Mouse (Mus musculus) hindlimb bud, embryonic 11.5 days (tissue): ENCODE measurements at regions not wholly inside any gene's neighbourhood (a gene's known extent, or its start where the extent isn't known, plus 50 kb on each side); places are given as distances from the start of the nearest gene placed in this dataset.

ENCODE experiments used
- DNase-seq: peaks from one replicate; pipeline ENCODE4 v3.0.0-alpha.2; 2012; ENCODE audit warnings: low read depth, low spot score; ENCODE audit errors: extremely low spot score

- DNase-seq, result no peak
Measured at GRCm38 (mm10) chr5:126019781-126020180, 488.2 kb downstream of the Tmem132b start.

DNA sequence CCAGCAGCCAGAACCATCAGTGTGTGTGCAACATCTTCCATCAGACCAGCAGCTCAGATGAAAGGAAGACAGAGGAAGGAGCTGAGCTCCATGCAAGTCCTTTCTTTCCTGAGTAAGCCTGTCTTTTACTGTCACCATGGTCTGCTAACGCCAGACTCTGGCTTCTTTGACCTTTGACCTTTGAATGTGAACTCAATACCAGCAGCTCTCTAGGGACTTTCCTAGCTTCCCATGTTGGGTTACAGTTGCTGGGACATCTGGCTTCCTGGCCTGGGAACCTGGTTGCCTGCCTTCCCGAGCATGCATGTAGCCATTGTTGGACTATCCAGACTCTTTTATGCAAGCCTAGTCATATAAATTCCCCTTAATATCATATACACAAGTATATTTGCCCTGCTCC is 492.3 kb downstream of the Tmem132b start:
- no peak for DNase-seq

DNA sequence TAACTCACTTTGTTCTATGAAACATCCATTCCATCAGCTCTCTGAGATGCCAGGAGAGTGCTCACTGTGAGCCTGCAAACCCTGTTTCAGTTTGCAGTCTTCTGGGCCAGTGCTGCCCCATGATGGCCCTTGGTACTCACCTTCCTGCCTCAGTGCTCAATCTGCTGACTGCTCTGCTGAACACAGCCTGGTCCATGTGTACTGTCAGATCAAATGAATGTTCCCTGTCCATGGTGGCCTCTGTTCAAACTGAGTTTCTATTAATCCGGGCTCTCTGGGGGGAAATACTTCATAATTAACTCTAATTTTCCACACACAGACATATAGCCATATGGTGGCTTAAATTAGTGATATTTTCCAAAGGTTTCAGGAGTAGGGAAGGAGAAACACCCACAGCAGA is 503.3 kb downstream of the Tmem132b start:
- no peak for DNase-seq

DNA sequence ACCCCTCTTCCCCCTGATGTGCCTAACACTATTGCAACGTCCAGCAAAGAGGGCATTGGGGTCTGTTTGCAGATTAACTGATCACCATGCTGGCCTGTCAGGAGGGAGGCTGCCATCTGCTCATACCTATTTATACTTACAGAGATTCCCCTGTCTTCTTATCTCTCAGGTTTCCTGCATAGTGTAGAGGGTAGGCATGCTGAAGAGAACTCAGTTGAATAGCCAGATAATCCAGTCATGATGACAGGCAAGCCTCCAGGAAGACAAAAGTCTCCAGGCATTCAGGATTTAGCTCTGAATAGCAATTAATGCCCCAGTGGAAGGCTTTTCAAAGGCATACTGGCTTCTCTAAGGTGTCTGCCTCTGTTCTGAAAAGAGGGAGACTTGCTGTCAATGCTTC is 505.1 kb downstream of the Tmem132b start:
- DNase-seq, result no peak

GRCm38 (mm10) chr5:126045761-126046160 is 514.2 kb downstream of the Tmem132b start:
- no peak for DNase-seq

DNA sequence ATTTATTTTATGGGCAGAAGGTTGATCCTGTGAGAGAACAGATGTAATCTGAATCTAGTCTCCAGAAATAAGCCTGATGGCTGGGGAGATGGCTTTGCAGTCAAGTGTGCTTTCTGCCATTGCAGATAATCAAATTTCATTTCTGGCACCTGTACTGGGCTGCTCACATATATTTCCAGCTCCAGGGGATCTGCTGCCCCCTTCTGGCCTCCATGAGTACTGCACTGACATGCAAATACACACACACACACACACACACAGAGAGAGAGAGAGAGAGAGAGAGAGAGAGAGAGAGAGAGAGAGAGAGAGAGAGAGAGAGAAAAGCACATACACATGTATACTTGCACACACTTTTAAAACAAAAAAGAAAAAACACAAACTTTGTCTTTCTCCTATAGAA is 532.1 kb downstream of the Tmem132b start:
- DNase-seq, result no peak

DNA sequence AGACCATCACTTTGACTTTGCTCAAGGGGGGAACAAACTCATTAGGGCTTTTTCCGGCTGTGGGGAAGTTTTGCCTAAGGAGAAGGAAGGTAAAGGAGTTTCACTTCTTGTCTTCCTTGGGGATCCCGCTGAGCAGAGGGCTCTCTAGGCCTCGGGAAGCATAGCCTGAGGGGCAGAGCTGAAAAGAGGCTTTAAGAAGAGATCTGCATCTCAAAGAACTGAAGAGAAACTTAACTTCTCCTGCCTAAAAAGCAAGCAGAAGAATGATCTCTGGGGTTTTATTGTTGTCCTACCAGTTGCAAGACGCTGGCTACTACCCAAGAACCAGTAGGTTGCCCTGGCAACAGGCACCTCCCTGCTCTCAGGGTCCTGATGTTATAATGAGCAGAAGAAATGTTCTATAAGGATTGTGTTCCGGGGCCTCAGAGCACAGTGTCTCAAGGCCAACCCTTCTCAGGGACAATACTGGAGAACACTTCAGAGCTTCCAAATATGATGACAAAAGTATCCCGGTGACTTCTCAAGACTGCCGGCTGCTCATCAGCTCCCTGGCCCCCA is 547.8 kb downstream of the Tmem132b start:
- no peak for DNase-seq

GRCm38 (mm10) chr5:126088251-126088914 is 556.8 kb downstream of the Tmem132b start:
- DNase-seq, result no peak

- DNase-seq, result no peak
Measured at GRCm38 (mm10) chr5:126093196-126093595, 561.6 kb downstream of the Tmem132b start.

GRCm38 (mm10) chr5:126096616-126097261 is 565.2 kb downstream of the Tmem132b start:
- no peak for DNase-seq

DNA sequence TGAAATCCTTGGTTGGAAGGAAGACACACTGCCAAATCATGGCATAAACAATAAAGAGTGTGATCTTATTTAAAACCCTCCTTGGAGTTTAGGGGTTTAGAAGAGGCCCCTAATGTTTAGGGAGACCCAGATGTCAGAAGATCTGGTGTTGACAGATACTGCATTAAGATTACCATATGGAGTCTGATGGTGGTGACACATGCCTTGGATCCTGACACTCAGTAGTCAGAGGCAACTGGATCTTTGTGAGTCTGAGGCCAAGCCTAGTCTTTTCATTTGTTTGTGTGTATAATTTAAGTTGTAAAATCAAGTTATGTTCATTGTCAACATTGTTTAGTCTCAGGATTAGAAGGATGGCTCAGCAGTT is 565.7 kb downstream of the Tmem132b start:
- DNase-seq, result no peak

- no peak for DNase-seq
Measured at GRCm38 (mm10) chr5:126098433-126098832, 566.9 kb downstream of the Tmem132b start.

- DNase-seq, result no peak
Measured at GRCm38 (mm10) chr5:126099931-126100330, 568.4 kb downstream of the Tmem132b start.

GRCm38 (mm10) chr5:126104464-126104863 is 572.9 kb downstream of the Tmem132b start:
- DNase-seq, result no peak

DNA sequence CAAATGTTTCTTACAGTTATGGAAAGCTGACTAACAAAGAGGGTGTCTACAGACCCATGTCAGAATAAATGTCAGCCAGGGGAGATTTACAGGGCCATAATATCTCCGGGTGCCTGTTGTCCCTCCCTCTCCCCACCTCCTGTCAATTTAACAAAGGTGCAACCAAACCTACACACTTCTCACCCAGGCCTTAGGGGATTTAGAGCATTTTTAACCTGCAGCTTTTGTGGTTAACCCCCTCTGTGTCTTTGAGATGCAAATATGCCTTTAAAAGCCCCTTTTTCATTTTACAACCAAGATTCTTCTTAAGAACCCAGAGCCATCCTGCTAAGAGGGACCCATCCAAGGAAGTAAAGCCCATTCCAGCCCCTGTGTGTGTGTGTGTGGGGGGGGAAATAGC is 573.3 kb downstream of the Tmem132b start:
- DNase-seq, result no peak

- DNase-seq, result no peak
Measured at GRCm38 (mm10) chr5:126105446-126105845, 573.9 kb downstream of the Tmem132b start.

DNA sequence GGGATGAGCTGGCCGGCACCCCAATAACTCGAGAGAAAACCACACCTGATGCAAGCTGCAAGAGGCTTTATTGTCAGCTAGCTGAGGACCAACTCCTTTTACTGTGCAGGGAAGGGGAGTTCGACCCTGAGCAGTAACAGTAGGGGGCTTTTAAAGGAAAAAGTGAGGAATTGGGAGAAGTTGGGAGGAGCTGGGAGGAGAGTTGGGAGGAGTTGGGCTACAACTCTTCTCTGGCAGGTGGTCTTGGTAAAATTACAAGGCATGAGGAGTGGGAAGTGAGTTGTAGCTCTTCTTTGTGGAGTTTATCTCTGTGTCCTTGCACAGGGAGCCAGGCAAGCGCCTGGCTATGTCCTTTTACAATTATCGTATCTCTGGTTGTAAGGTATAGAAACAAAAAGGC is 575.4 kb downstream of the Tmem132b start:
- no peak for DNase-seq

GRCm38 (mm10) chr5:126108837-126109236 is 577.3 kb downstream of the Tmem132b start:
- DNase-seq, result no peak

- DNase-seq, result no peak
Measured at GRCm38 (mm10) chr5:126117291-126117690, 585.7 kb downstream of the Tmem132b start.

GRCm38 (mm10) chr5:126117906-126118521 is 586.4 kb downstream of the Tmem132b start:
- DNase-seq, result no peak

DNA sequence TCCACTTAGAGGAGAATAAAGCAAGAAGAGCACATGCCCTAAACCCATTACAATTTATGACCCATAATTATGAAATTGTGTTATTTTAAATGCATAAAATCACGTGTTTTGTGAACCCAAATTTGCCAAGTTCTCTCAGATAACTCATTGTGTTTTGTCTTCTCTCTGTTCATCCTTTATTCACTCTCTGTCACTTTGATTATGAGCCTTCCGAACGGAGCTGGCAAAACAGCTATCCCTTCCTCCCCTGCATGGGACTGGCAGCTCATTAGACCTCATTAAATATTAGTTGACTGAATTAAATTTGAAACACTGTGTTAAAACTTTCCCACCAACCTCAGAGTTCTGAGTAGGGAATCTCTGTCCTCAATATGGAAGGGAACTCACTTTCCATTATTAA is 587.2 kb downstream of the Tmem132b start:
- no peak for DNase-seq

DNA sequence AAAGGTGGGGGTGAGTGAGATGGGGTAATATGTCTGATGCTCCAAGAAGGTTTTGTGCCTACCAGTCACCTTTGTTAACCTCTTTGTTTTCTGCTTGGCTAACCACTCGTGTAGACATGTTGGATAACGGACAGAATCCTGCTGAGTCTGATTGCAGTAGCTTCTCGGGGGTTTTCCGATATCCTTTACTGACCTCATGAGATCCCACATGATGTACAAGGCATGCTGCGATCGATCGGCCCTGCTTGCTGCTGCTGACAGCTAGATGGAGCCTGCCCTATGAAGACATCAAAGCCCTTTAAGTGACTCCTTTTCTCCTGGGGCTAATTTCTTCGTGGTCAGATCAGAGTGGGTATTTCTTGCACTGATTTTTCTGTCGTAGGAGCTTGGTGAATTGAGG is 591.6 kb downstream of the Tmem132b start:
- no peak for DNase-seq
